Mouse (Mus musculus): Measurements from ENCODE around the gene Lrfn4.

DNA sequence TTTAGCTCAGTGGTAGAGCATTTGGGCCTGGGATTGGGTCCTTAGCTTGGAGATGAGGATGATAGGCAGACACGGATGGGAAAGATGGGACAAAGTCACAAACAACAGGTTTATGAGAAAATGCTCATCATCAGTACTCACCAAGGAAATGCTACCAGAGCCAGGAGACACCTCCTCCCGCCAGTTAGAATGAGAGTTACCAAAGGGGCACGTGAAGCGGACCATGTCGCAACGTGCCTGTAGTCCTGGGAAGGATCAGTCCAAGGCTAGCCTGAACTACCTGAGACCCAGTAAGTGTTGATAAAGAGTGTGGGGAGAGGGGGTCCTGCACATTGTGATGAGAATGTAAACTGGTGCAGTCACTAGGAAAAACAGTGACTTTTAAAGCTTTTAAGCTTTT is 44.7 kb downstream of the Lrfn4 start:
- TF ChIP-seq POLR2A (IDR thresholded peaks at IDR 0.05; ENCODE audit: extremely low read depth, insufficient read depth, low read length): no peak
- TF ChIP-seq CTCF (IDR thresholded peaks at IDR 0.05; ENCODE audit: extremely low read depth, insufficient read depth, low read length): no peak

Measured in cortical plate, adult 2 months (tissue).